Mouse (Mus musculus) left cerebral cortex, adult 11 months (tissue): ENCODE data around the gene Pdik1l.
"Not testable (repeated sequence)": the region's sequence is repeated elsewhere in the genome, so short reads cannot be mapped to it uniquely, and the experiment has no call there.

Experiments
- DNase-seq: peaks from one replicate; pipeline ENCODE4 v3.0.0; 2022; ENCODE audit warnings: low spot score

Gene Pdik1l

GRCm38 (mm10) chr4:134298626-134299497 lies 11.2 kb upstream of the Pdik1l start:
- no peak for DNase-seq

- no peak for DNase-seq
These were observed 9.7 kb upstream of the Pdik1l start for GRCm38 (mm10) chr4:134297369-134297768.

- no peak for DNase-seq
These were observed 8.8 kb upstream of the Pdik1l start for GRCm38 (mm10) chr4:134296523-134296922.

GRCm38 (mm10) chr4:134296096-134296495 lies 8.4 kb upstream of the Pdik1l start:
- DNase-seq: not testable (repeated sequence)

GRCm38 (mm10) chr4:134293692-134294163 lies 6.0 kb upstream of the Pdik1l start:
- no peak for DNase-seq

- DNase-seq: no peak
These were observed 5.5 kb upstream of the Pdik1l start for GRCm38 (mm10) chr4:134293061-134293691.

- no peak for DNase-seq
These were observed 4.4 kb upstream of the Pdik1l start for GRCm38 (mm10) chr4:134292067-134292466.

- DNase-seq: no peak
These were observed 932 bp upstream of the Pdik1l start for GRCm38 (mm10) chr4:134288397-134289256.

- DNase-seq: peak; percentile 93
These were observed 529 bp downstream of the Pdik1l start for GRCm38 (mm10) chr4:134287168-134287564.

- no peak for DNase-seq
These were observed 1.2 kb downstream of the Pdik1l start for GRCm38 (mm10) chr4:134286226-134287167.

GRCm38 (mm10) chr4:134284942-134285341 lies 2.8 kb downstream of the Pdik1l start:
- no peak for DNase-seq

- DNase-seq: no peak
These were observed 14.0 kb downstream of the Pdik1l start for GRCm38 (mm10) chr4:134273417-134274345.

GRCm38 (mm10) chr4:134272731-134273416 lies 14.8 kb downstream of the Pdik1l start:
- no peak for DNase-seq

GRCm38 (mm10) chr4:134271979-134272378 lies 15.7 kb downstream of the Pdik1l start:
- no peak for DNase-seq

- DNase-seq: not testable (repeated sequence)
These were observed 18.1 kb downstream of the Pdik1l start for GRCm38 (mm10) chr4:134269622-134270021.

- no peak for DNase-seq
These were observed 19.5 kb downstream of the Pdik1l start for GRCm38 (mm10) chr4:134268102-134268655.

- no peak for DNase-seq
These were observed 21.7 kb downstream of the Pdik1l start for GRCm38 (mm10) chr4:134265860-134266585.

- no peak for DNase-seq
These were observed 24.5 kb downstream of the Pdik1l start for GRCm38 (mm10) chr4:134263191-134263590.
